Comparison of ENCODE assay signal across 18 mouse cellular contexts in genomic region chr4:118256217-118256616, GRCm38 (mm10). TPM values are rescaled to one million over a fixed set of nuclear protein-coding genes. Genes with fewer than 3 reads are reported as not detected.
DNase-seq lines count a peak whose midpoint lies in the region; ATAC-seq and TF ChIP-seq lines count a peak whose summit lies in the region.
"Had no signal": no experiment of that assay in that cellular context is flagged by ENCODE, and none has a peak within 500 bp of the region (broad histone marks: within the 10 kb centered on the region; RNA-seq: fewer than 3 reads in every experiment).

No protein-coding gene starts in this region.

- H3K9ac ChIP-seq in midbrain, embryonic 13.5 days (replicated peaks): no peak overlapping the region
- no peak overlapping the region for H3K9ac ChIP-seq in midbrain, postnatal 0 days (replicated peaks; ENCODE audit: low read length, poor library complexity, severe bottlenecking)
- H3K9ac ChIP-seq in hindbrain, embryonic 11.5 days (ENCODE audit: low read depth, low read length): no peak overlapping the region
- no peak overlapping the region for H3K9ac ChIP-seq in neural tube, embryonic 12.5 days
- H3K9ac ChIP-seq: lung, embryonic 14.5 days had no signal

- no peak overlapping the region for H3K4me2 ChIP-seq in midbrain, embryonic 13.5 days (replicated peaks)
- H3K4me2 ChIP-seq in midbrain, postnatal 0 days (ENCODE audit: low read depth, low read length, poor library complexity, severe bottlenecking): no peak overlapping the region
- H3K4me2 ChIP-seq in hindbrain, embryonic 11.5 days (replicated peaks; ENCODE audit: low read depth, low read length): no peak overlapping the region
- no peak overlapping the region for H3K4me2 ChIP-seq in neural tube, embryonic 12.5 days (replicated peaks)
- H3K4me2 ChIP-seq: lung, embryonic 14.5 days had no signal

- H3K9me3 ChIP-seq in midbrain, embryonic 13.5 days: no peaks in the 10 kb centered on the region
- H3K9me3 ChIP-seq in midbrain, postnatal 0 days (ENCODE audit: low read length): no peaks in the 10 kb centered on the region
- no peaks in the 10 kb centered on the region for H3K9me3 ChIP-seq in hindbrain, embryonic 11.5 days (ENCODE audit: control insufficient read depth, low read length)
- H3K9me3 ChIP-seq in neural tube, embryonic 12.5 days: no peaks in the 10 kb centered on the region
- H3K9me3 ChIP-seq: megakaryocyte, embryonic 14.5 days had no signal

- H3K36me3 ChIP-seq in midbrain, embryonic 13.5 days: peaks cover 56% of the 10 kb centered on the region
- H3K36me3 ChIP-seq in midbrain, postnatal 0 days (ENCODE audit: insufficient read depth, low read length): peaks cover 42% of the 10 kb centered on the region
- no peaks in the 10 kb centered on the region; the same call in 1 of the 2 replicates for H3K36me3 ChIP-seq in hindbrain, embryonic 11.5 days (ENCODE audit: control insufficient read depth, insufficient read depth, low read length)
- H3K36me3 ChIP-seq in neural tube, embryonic 12.5 days: peaks cover 54% of the 10 kb centered on the region

- DNase-seq in midbrain, postnatal 0 days (ENCODE audit: low spot score): no peak
- no peak for DNase-seq in hindbrain, embryonic 11.5 days (ENCODE audit: low spot score)
- DNase-seq in gastrocnemius, adult 2 months: no peak
- no peak for DNase-seq in heart, adult 8-10 months (ENCODE audit: low spot score)
- DNase-seq in adrenal gland, adult 18-20 months (ENCODE audit: low spot score in 2 of 2): no peak
- DNase-seq: cerebellum, adult 8-10 months; embryo, embryonic 11 days; gastrocnemius, postnatal 36 days; kidney, adult 11 months; kidney, postnatal 4 days; layer of hippocampus, postnatal 36 days; lung, embryonic 14.5 days; spleen, adult 18-20 months had no signal

- peaks cover 38% of the 10 kb centered on the region for H3K4me1 ChIP-seq in midbrain, embryonic 13.5 days (replicated peaks)
- H3K4me1 ChIP-seq in midbrain, postnatal 0 days (ENCODE audit: insufficient read depth, low read length): peaks cover 15% of the 10 kb centered on the region
- H3K4me1 ChIP-seq in hindbrain, embryonic 11.5 days (replicated peaks; ENCODE audit: control insufficient read depth, insufficient read depth, low read length): peaks cover 7% of the 10 kb centered on the region; the same call in 1 of the 2 replicates
- H3K4me1 ChIP-seq in neural tube, embryonic 12.5 days: peaks cover 31% of the 10 kb centered on the region

- no peak overlapping the region for H3K4me3 ChIP-seq in midbrain, embryonic 13.5 days (replicated peaks)
- H3K4me3 ChIP-seq in midbrain, postnatal 0 days (ENCODE audit: low read depth, low read length): no peak overlapping the region
- no peak overlapping the region for H3K4me3 ChIP-seq in hindbrain, embryonic 11.5 days (ENCODE audit: low read depth, low read length)
- no peak overlapping the region for H3K4me3 ChIP-seq in neural tube, embryonic 12.5 days
- no peak overlapping the region for H3K4me3 ChIP-seq in gastrocnemius, adult 2 months
- H3K4me3 ChIP-seq: erythroblast, embryonic 14.5 days; megakaryocyte, embryonic 14.5 days had no signal

- H3K27me3 ChIP-seq in midbrain, embryonic 13.5 days: no peaks in the 10 kb centered on the region
- H3K27me3 ChIP-seq in midbrain, postnatal 0 days (ENCODE audit: insufficient read depth, low read length): no peaks in the 10 kb centered on the region
- H3K27me3 ChIP-seq in hindbrain, embryonic 11.5 days (ENCODE audit: control insufficient read depth, insufficient read depth, low read length): no peaks in the 10 kb centered on the region
- no peaks in the 10 kb centered on the region for H3K27me3 ChIP-seq in neural tube, embryonic 12.5 days (replicated peaks)

- peak; percentile 26 for ATAC-seq in midbrain, embryonic 13.5 days
- no peak for ATAC-seq in midbrain, postnatal 0 days (ENCODE audit: low FRiP score)
- ATAC-seq in common myeloid progenitor, adult 5-6 weeks (replicated peaks; ENCODE audit: low read depth, poor library complexity, severe bottlenecking): peak; percentile 10; the same call in 1 of the 2 replicates
- no peak for ATAC-seq in hindbrain, embryonic 11.5 days (ENCODE audit: low FRiP score)
- peak; percentile 54 for ATAC-seq in neural tube, embryonic 12.5 days (ENCODE audit: low FRiP score, low read depth)

- H3K27ac ChIP-seq in midbrain, embryonic 13.5 days: peak overlapping the region; percentile 62
- no peak overlapping the region for H3K27ac ChIP-seq in midbrain, postnatal 0 days (ENCODE audit: low read depth, low read length)
- 0 out of 2 replicates have a peak overlapping the region, but pooled peaks have one; percentile 20 for H3K27ac ChIP-seq in hindbrain, embryonic 11.5 days (ENCODE audit: low read depth, low read length)
- no peak overlapping the region for H3K27ac ChIP-seq in neural tube, embryonic 12.5 days
- no peak overlapping the region for H3K27ac ChIP-seq in gastrocnemius, adult 2 months

- WGBS in midbrain, embryonic 13.5 days: 66% methylated on average over 12 of the region's 12 CpGs
- 46% methylated on average over 12 of the region's 12 CpGs for WGBS in midbrain, postnatal 0 days
- 79% methylated on average over 12 of the region's 12 CpGs for WGBS in hindbrain, embryonic 11.5 days
- 58% methylated on average over 12 of the region's 12 CpGs for WGBS in neural tube, embryonic 12.5 days

- TF ChIP-seq CTCF in midbrain, postnatal 0 days (IDR thresholded peaks at IDR 0.05): no peak
- TF ChIP-seq CTCF in gastrocnemius, adult 2 months (IDR thresholded peaks at IDR 0.05): no peak

- intact Hi-C loops in gastrocnemius, adult 2 months (cut with DNase I): no loop called here

RNA-seq across cellular contexts. Expression of gene Ptprf, which starts 35.0 kb away (rescaled TPM):
- 80.3 and 91.8 TPM in 2 replicates for polyA plus RNA-seq in midbrain, embryonic 13.5 days (2015; fragmentation: Nextera tagmentation; extraction: Ambion mirVana)
- 160 and 186 TPM in 2 replicates for total RNA-seq in midbrain, postnatal 0 days (2014; rRNA removed)
- polyA plus RNA-seq in midbrain, postnatal 0 days (2015; fragmentation: Nextera tagmentation; extraction: Ambion mirVana): 46.4 and 48.1 TPM in 2 replicates
- total RNA-seq in common myeloid progenitor, adult 5-6 weeks (2017): 0.15 and 0.50 TPM in 2 replicates
- polyA plus RNA-seq in hindbrain, embryonic 11.5 days (2014; fragmentation: Nextera tagmentation; extraction: Ambion mirVana): 62.4 and 66.0 TPM in 2 replicates
- 109 and 122 TPM in 2 replicates for polyA plus RNA-seq in neural tube, embryonic 12.5 days (2016; fragmentation: Nextera tagmentation; extraction: Ambion mirVana)
- total RNA-seq in gastrocnemius, adult 2 months (2021): 1 to 10 TPM; 1.5 to 2.5 TPM
- 1 to 10 TPM; 3.6 to 6.8 (median 4.6) TPM for total RNA-seq in heart, adult 8-10 months (2022)
- total RNA-seq in adrenal gland, adult 18-20 months (2021): 10 to 100 TPM; 42.5 to 43.1 TPM

Comparison
In these comparisons a context has a peak if more than half of its experiments do, and no peak if none do; other contexts are left out.
1. ATAC-seq: peak in midbrain, embryonic 13.5 days (single experiment), common myeloid progenitor, adult 5-6 weeks (single experiment) and neural tube, embryonic 12.5 days (single experiment); none in midbrain, postnatal 0 days (single experiment) and hindbrain, embryonic 11.5 days (single experiment).
2. H3K27ac ChIP-seq: peak in midbrain, embryonic 13.5 days (single experiment) and hindbrain, embryonic 11.5 days (single experiment); none in midbrain, postnatal 0 days (single experiment), neural tube, embryonic 12.5 days (single experiment) and gastrocnemius, adult 2 months (single experiment).
3. RNA of gene Ptprf, which starts 35.0 kb away (total RNA-seq): 160 to 186 TPM in midbrain, postnatal 0 days and 42.5 to 43.1 TPM in adrenal gland, adult 18-20 months; 3.6 to 6.8 TPM in heart, adult 8-10 months, 1.5 to 2.5 TPM in gastrocnemius, adult 2 months and 0.15 to 0.50 TPM in common myeloid progenitor, adult 5-6 weeks; every median in the first group is over 4 times any median in the second.